Mouse (Mus musculus) spleen, postnatal 14 days (tissue): Measurements from ENCODE around the gene Tppp2.

Experiments used
- DNase-seq, 2 experiments: peaks; one replicate each; pipeline ENCODE4 v3.0.0; 2021 to 2022; ENCODE audit warnings: low spot score in 2 of 2

Tppp2 gene

GRCm38 (mm10) chr14:51943336-51943735, 25.1 kb downstream of the Tppp2 start:
- no peak for DNase-seq

- no peak for DNase-seq
Measured at GRCm38 (mm10) chr14:51960316-51960715, 42.1 kb downstream of the Tppp2 start.

- DNase-seq: no peak
Measured at GRCm38 (mm10) chr14:51967400-51967799, 49.2 kb downstream of the Tppp2 start.
